Mouse (Mus musculus) neural tube, embryonic 13.5 days (tissue): Measurements from ENCODE around the gene Rrp1. TPM values are rescaled to one million over a fixed set of nuclear protein-coding genes. Genes with fewer than 3 reads are reported as not detected.
"Not testable (repeated sequence)": the region's sequence is repeated elsewhere in the genome, so short reads cannot be mapped to it uniquely, and the experiment has no call there.

Source experiments
- ATAC-seq: fragments of 200-750 bp; cut with Nextera tagmentation; 2 replicates; pipeline ENCODE4 v1.8.0; 2017; ENCODE audit warnings: low read depth, mild to moderate bottlenecking, moderate TSS enrichment, moderate library complexity
- H3K27ac ChIP-seq: fragments of 300-500 bp; sonication (generic); replicated peaks from 2 replicates; pipeline ENCODE4 v1.5.1; 2015; ENCODE audit warnings: moderate library complexity, mild to moderate bottlenecking, inconsistent platforms
- H3K27me3 ChIP-seq: fragments of 300-500 bp; sonication (generic); 2 replicates; pipeline ENCODE4 v1.6.1; 2015; ENCODE audit warnings: mild to moderate bottlenecking, inconsistent platforms
- H3K36me3 ChIP-seq: fragments of 300-500 bp; sonication (generic); 2 replicates; pipeline ENCODE4 v1.6.1; 2015; ENCODE audit warnings: mild to moderate bottlenecking, inconsistent platforms
- H3K4me1 ChIP-seq: fragments of 300-500 bp; sonication (generic); replicated peaks from 2 replicates; pipeline ENCODE4 v1.6.1; 2015; ENCODE audit warnings: inconsistent platforms
- H3K4me2 ChIP-seq: fragments of 300-500 bp; sonication (generic); 2 replicates; pipeline ENCODE4 v1.6.1; 2015; ENCODE audit warnings: inconsistent platforms, mild to moderate bottlenecking, moderate library complexity
- H3K4me3 ChIP-seq: fragments of 300-500 bp; sonication (generic); 2 replicates; pipeline ENCODE4 v1.5.1; 2015; ENCODE audit warnings: mild to moderate bottlenecking, inconsistent platforms
- H3K9ac ChIP-seq: fragments of 300-500 bp; sonication (generic); 2 replicates; pipeline ENCODE4 v1.6.1; 2015; ENCODE audit warnings: moderate library complexity, mild to moderate bottlenecking, inconsistent platforms
- H3K9me3 ChIP-seq: fragments of 300-500 bp; sonication (generic); 2 replicates; pipeline ENCODE4 v1.6.1; 2016; ENCODE audit warnings: inconsistent platforms
- WGBS: fragments of 180-500 bp; shearing (Covaris S2); methylation state at CpG from one replicate; pipeline ENCODE4 v1.1.7; 2015; 5-methylcytosine and 5-hydroxymethylcytosine counted together
- polyA plus RNA-seq: library from polyadenylated mRNA; unstranded; fragments of >200 nt; fragmentation: Nextera tagmentation; extraction: Ambion mirVana; gene quantifications from 2 replicates; pipeline ENCODE4 v1.2.1, GENCODE M21; 2015

Rrp1 gene
- polyA plus RNA-seq, 1 experiment from 2014 or later: 365 TPM

DNA sequence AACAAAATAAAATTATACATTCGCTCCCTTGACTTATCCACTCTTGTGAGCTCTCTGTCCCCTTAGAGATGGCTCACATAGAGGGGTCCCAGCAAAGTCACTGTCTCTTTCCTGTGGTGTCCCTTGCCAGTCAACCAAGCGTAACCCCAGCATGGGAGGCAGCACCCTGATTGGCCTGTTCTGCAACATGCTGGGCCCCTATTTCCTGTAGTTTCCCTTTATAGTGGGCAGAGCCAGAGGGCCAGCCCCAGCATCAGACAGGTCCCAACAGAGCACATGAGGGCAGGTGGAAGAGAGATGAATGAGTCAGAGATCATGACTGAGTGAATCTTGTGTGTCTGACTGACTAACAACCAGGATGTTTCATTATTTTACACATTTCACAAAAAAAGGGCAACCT lies 8.1 kb upstream of the Rrp1 start:
- Histone ChIP-seq H3K4me3 (no peak overlapping the region), H3K36me3 (no peaks in the 10 kb centered on the region), H3K27ac (no peak overlapping the region), H3K9ac (no peak overlapping the region), H3K4me1 (peaks cover under 1% of the 10 kb centered on the region; the same call in 1 of the 2 replicates), H3K4me2 (no peak overlapping the region), H3K27me3 (no peaks in the 10 kb centered on the region), H3K9me3 (no peaks in the 10 kb centered on the region)
- no peak for ATAC-seq
- 85% methylated on average over 2 of the region's 2 CpGs for WGBS

DNA sequence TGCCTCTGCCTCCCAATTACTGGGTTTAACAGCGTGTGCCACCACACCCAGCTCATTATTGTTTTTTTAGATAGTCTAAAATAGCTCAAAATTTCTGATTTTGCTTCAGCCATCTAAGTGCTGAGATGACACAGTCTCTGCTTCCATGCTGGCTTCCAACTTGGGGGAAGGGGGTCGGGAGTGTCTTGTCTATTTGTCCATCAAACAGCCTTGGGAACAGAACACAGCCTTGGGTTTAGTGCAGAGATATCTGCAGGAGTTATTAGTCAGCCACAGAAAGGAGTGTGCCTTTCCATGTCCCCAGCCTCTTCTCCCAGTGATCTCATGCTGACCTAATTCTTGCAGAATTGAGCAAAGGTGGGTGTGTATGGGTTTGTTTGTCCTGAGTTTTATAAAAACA lies 5.9 kb upstream of the Rrp1 start:
- Histone ChIP-seq H3K4me1 (no peaks in the 10 kb centered on the region), H3K4me2 (no peak overlapping the region), H3K9me3 (no peaks in the 10 kb centered on the region), H3K36me3 (no peaks in the 10 kb centered on the region), H3K27ac (no peak overlapping the region), H3K4me3 (no peak overlapping the region), H3K27me3 (no peaks in the 10 kb centered on the region), H3K9ac (no peak overlapping the region)
- WGBS: 78% methylated on average over 2 of the region's 2 CpGs
- no peak for ATAC-seq

DNA sequence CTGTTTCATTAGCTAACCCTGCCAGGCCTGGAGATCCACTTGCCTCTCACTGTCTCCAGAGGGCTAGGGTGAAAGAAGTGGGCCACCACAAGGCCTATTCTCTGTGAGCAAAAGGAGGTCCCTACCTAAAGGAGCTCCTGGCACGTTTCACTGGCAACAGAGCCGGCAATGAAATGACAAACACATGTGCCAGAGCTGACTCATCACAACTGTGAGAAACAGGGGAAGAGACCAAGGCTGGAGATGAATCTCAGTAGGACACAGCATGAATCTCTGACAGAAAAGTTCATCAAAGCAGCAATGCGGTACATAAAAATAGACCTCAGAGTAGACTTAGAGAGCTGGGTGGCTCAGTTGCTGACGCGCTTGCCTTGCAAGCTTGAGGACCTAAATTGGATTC lies 5.0 kb upstream of the Rrp1 start:
- no peaks in the 10 kb centered on the region for H3K27me3 ChIP-seq
- H3K9ac ChIP-seq: no peak overlapping the region
- no peak overlapping the region for H3K27ac ChIP-seq
- no peak overlapping the region for H3K4me3 ChIP-seq
- no peak overlapping the region for H3K4me2 ChIP-seq
- H3K4me1 ChIP-seq: 0 out of 2 replicates have a peak, but pooled peaks cover 4% of the 10 kb centered on the region
- H3K9me3 ChIP-seq: no peaks in the 10 kb centered on the region
- 63% methylated on average over 5 of the region's 5 CpGs for WGBS
- no peaks in the 10 kb centered on the region for H3K36me3 ChIP-seq
- no peak for ATAC-seq

GRCm38 (mm10) chr10:78414936-78415335 lies 2.1 kb upstream of the Rrp1 start:
- H3K9ac ChIP-seq: not testable (repeated sequence)

GRCm38 (mm10) chr10:78413152-78413520 lies 293 bp upstream of the Rrp1 start:
- Histone ChIP-seq H3K4me3 (peak overlapping the region; percentile 95), H3K27me3 (no peaks in the 10 kb centered on the region), H3K4me2 (peak overlapping the region; percentile 86), H3K4me1 (peaks cover 23% of the 10 kb centered on the region), H3K36me3 (peaks cover 29% of the 10 kb centered on the region), H3K9me3 (no peaks in the 10 kb centered on the region), H3K27ac (peak overlapping the region; percentile 90; the same call in 1 of the 2 replicates), H3K9ac (peak overlapping the region; percentile 93)
- peak; percentile 75; the same call in 1 of the 2 replicates for ATAC-seq
- 45% methylated on average over 7 of the region's 7 CpGs for WGBS

More at GRCm38 (mm10) chr10:78414936-78415335, 2.1 kb upstream of the Rrp1 start:
- 88% methylated on average over 3 of the region's 4 CpGs for WGBS
- H3K4me2 ChIP-seq, H3K9me3 ChIP-seq, H3K27me3 ChIP-seq, H3K4me3 ChIP-seq, H3K27ac ChIP-seq, ATAC-seq: not testable (repeated sequence)
- Histone ChIP-seq H3K36me3 (peaks cover 11% of the 10 kb centered on the region), H3K4me1 (peaks cover 18% of the 10 kb centered on the region)

- H3K9me3 ChIP-seq: no peaks in the 10 kb centered on the region
- H3K4me2 ChIP-seq: peak overlapping the region; percentile 86
- no peaks in the 10 kb centered on the region for H3K27me3 ChIP-seq
- 18% methylated on average over 8 of the region's 8 CpGs for WGBS
- H3K9ac ChIP-seq: peak overlapping the region; percentile 93
- H3K4me3 ChIP-seq: peak overlapping the region; percentile 95
- peak overlapping the region; percentile 90 for H3K27ac ChIP-seq
- peaks cover 23% of the 10 kb centered on the region for H3K4me1 ChIP-seq
- peaks cover 41% of the 10 kb centered on the region for H3K36me3 ChIP-seq
- no peak for ATAC-seq
Observed at GRCm38 (mm10) chr10:78411851-78412250, 992 bp downstream of the Rrp1 start.

- no peak overlapping the region for H3K27ac ChIP-seq
- ATAC-seq: no peak
- no peak overlapping the region for H3K9ac ChIP-seq
- H3K27me3 ChIP-seq: no peaks in the 10 kb centered on the region
- H3K9me3 ChIP-seq: no peaks in the 10 kb centered on the region
- 84% methylated on average over 9 of the region's 9 CpGs for WGBS
- peaks cover 23% of the 10 kb centered on the region for H3K4me1 ChIP-seq
- H3K4me3 ChIP-seq: no peak overlapping the region
- peaks cover 66% of the 10 kb centered on the region for H3K36me3 ChIP-seq
- no peak overlapping the region for H3K4me2 ChIP-seq
Observed at GRCm38 (mm10) chr10:78409035-78409788, 3.6 kb downstream of the Rrp1 start.

GRCm38 (mm10) chr10:78407132-78407531 lies 5.7 kb downstream of the Rrp1 start:
- Histone ChIP-seq H3K4me3 (no peak overlapping the region), H3K9me3 (no peaks in the 10 kb centered on the region), H3K27me3 (no peaks in the 10 kb centered on the region), H3K9ac (no peak overlapping the region), H3K27ac (no peak overlapping the region), H3K4me2 (no peak overlapping the region), H3K4me1 (peaks cover 18% of the 10 kb centered on the region), H3K36me3 (peaks cover 86% of the 10 kb centered on the region)
- ATAC-seq: no peak
- WGBS: 97% methylated on average over 4 of the region's 4 CpGs

DNA sequence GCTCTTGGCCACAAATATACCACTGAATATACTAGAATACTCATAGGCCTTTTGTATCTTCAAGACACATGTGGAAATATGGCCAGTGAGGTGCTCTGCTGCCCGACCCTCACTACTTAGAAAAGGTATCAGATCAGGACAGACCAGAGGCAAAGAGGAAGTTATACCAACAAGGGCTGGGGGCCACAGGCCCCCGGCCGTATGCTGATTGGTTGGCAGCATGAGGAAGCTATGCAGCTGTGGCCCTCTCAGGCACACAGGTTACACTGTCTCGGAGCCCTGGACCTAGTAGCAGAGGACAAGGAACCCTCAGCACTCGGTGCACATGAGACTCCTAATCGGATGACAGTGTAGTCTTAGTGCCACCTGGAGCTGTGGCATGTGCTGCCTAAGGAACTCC lies 6.7 kb downstream of the Rrp1 start:
- Histone ChIP-seq H3K27ac (no peak overlapping the region), H3K9me3 (no peaks in the 10 kb centered on the region), H3K27me3 (no peaks in the 10 kb centered on the region), H3K4me2 (no peak overlapping the region), H3K9ac (no peak overlapping the region), H3K36me3 (peaks cover 96% of the 10 kb centered on the region), H3K4me3 (no peak overlapping the region), H3K4me1 (peaks cover 8% of the 10 kb centered on the region)
- ATAC-seq: no peak
- 91% methylated on average over 6 of the region's 6 CpGs for WGBS

DNA sequence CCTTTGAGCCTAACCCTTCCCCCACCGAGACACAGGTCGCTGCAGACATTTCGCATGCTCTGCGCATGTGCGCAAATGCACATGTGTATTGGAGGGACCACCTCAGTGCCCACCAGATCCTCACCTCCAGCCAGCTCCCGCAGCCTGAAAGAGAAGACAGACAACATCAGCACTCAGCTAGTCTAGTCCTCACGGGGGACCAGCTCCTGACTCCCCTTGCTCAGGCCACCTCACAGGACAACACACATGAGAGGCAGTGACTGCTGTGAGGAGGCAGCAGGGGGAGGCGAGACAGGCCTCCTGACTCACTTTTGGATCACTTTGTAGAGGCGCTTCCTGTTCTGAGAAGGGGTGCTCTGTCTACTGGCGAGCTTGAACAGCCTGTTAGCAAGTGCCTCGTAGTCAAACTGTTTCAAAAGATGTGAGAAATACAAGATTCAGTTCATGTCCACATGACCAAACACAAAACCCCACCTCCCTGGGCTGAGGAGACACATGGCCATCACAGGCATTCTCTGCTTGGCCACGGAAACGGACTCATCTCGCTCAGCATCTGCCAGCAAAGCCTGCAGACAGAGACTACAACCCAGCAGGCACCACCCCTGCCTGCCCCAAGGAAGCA lies 10.4 kb downstream of the Rrp1 start:
- peaks cover 77% of the 10 kb centered on the region for H3K36me3 ChIP-seq
- no peak overlapping the region for H3K9ac ChIP-seq
- H3K4me1 ChIP-seq: peaks cover 12% of the 10 kb centered on the region
- no peaks in the 10 kb centered on the region for H3K27me3 ChIP-seq
- H3K4me3 ChIP-seq: no peak overlapping the region
- 93% methylated on average over 14 of the region's 14 CpGs for WGBS
- no peaks in the 10 kb centered on the region for H3K9me3 ChIP-seq
- no peak overlapping the region for H3K27ac ChIP-seq
- no peak for ATAC-seq
- no peak overlapping the region for H3K4me2 ChIP-seq

DNA sequence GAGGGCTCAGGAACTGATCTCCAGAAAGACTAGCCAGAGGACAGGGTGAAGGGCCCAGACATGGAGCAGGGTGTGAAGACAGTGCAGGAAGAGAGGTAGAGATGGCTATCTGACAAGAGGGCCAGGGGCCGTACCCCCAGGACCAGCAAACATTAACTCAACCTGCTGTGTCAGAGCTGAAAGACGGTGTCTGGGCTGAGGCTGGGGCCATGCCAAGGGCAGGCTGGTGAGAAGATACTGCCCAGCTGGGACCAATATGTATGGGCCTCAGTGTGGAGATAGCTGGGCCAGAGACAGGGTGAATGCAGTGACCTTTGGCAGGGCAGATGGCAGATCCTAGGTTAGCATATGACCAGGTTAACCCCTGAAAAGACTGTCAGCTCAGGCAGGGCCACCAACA lies 11.7 kb downstream of the Rrp1 start:
- H3K27me3 ChIP-seq: no peaks in the 10 kb centered on the region
- no peak overlapping the region for H3K27ac ChIP-seq
- WGBS: 92% methylated on average over 2 of the region's 2 CpGs
- H3K4me2 ChIP-seq: no peak overlapping the region
- H3K4me3 ChIP-seq: no peak overlapping the region
- peaks cover 18% of the 10 kb centered on the region for H3K4me1 ChIP-seq
- no peak for ATAC-seq
- H3K9ac ChIP-seq: no peak overlapping the region
- no peaks in the 10 kb centered on the region for H3K9me3 ChIP-seq
- H3K36me3 ChIP-seq: peaks cover 64% of the 10 kb centered on the region

- peaks cover 29% of the 10 kb centered on the region for H3K4me1 ChIP-seq
- H3K9ac ChIP-seq: no peak overlapping the region
- 0 out of 2 replicates have a peak overlapping the region, but pooled peaks have one; percentile 11 for H3K27ac ChIP-seq
- 43% methylated on average over 17 of the region's 17 CpGs for WGBS
- ATAC-seq: no peak
- H3K9me3 ChIP-seq: no peaks in the 10 kb centered on the region
- no peak overlapping the region for H3K4me3 ChIP-seq
- no peaks in the 10 kb centered on the region for H3K27me3 ChIP-seq
- H3K4me2 ChIP-seq: no peak overlapping the region
- H3K36me3 ChIP-seq: peaks cover 47% of the 10 kb centered on the region
Observed at GRCm38 (mm10) chr10:78399090-78399657, 13.7 kb downstream of the Rrp1 start.
